Comparison of ENCODE assay signal across 9 mouse cellular contexts in genomic region chr9:41328480-41328879, GRCm38 (mm10).
A peak's percentile ranks its signal among the peaks of the same experiment; 100 is the strongest.
DNase-seq lines count a peak whose midpoint lies in the region; ATAC-seq lines count a peak whose summit lies in the region.
"Had no signal": no experiment of that assay in that cellular context is flagged by ENCODE, and none has a peak within 500 bp of the region (broad histone marks: within the 10 kb centered on the region; RNA-seq: fewer than 3 reads in every experiment).

No protein-coding gene starts in this region.

- no peak overlapping the region for H3K9ac ChIP-seq in embryonic facial prominence, embryonic 12.5 days
- peak overlapping the region; percentile 37 for H3K9ac ChIP-seq in hindbrain, embryonic 12.5 days

- WGBS in embryonic facial prominence, embryonic 12.5 days = 28% methylated on average over 5 of the region's 5 CpGs
- 12% methylated on average over 5 of the region's 5 CpGs for WGBS in hindbrain, embryonic 12.5 days

- peak overlapping the region; percentile 72 for H3K27ac ChIP-seq in embryonic facial prominence, embryonic 12.5 days
- H3K27ac ChIP-seq in hindbrain, embryonic 12.5 days = peak overlapping the region; percentile 56

- DNase-seq in heart, adult 18-20 months = peak; percentile 4 to 25
- no peak for DNase-seq in heart, postnatal 36 days
- peak; percentile 41 for DNase-seq in neural tube, embryonic 10.5 days (ENCODE audit: extremely low spot score, low spot score)
- no peak for DNase-seq in thymus, postnatal 4 days
- no peak for DNase-seq in thymus, postnatal 25 days
- DNase-seq in urinary bladder, adult 2 months (ENCODE audit: low spot score) = no peak
- DNase-seq: cerebellum, adult 11 months had no signal

- peaks cover 36% of the 10 kb centered on the region for H3K4me1 ChIP-seq in embryonic facial prominence, embryonic 12.5 days
- peaks cover 29% of the 10 kb centered on the region for H3K4me1 ChIP-seq in hindbrain, embryonic 12.5 days

- peak overlapping the region; percentile 15; the same call in 1 of the 2 replicates for H3K4me3 ChIP-seq in embryonic facial prominence, embryonic 12.5 days
- H3K4me3 ChIP-seq in hindbrain, embryonic 12.5 days = peak overlapping the region; percentile 26

- no peaks in the 10 kb centered on the region for H3K36me3 ChIP-seq in embryonic facial prominence, embryonic 12.5 days
- no peaks in the 10 kb centered on the region for H3K36me3 ChIP-seq in hindbrain, embryonic 12.5 days

- H3K4me2 ChIP-seq in embryonic facial prominence, embryonic 12.5 days (replicated peaks) = peak overlapping the region; percentile 35
- peak overlapping the region; percentile 43 for H3K4me2 ChIP-seq in hindbrain, embryonic 12.5 days (replicated peaks)

- H3K27me3 ChIP-seq in embryonic facial prominence, embryonic 12.5 days = no peaks in the 10 kb centered on the region
- H3K27me3 ChIP-seq in hindbrain, embryonic 12.5 days = no peaks in the 10 kb centered on the region

- ATAC-seq in embryonic facial prominence, embryonic 12.5 days (ENCODE audit: insufficient number of reproducible peaks, insufficient read depth, low FRiP score, low TSS enrichment) = no peak
- ATAC-seq in hindbrain, embryonic 12.5 days (ENCODE audit: low FRiP score) = no peak

- intact Hi-C loops in heart, postnatal 36 days (cut with DNase I) = loop anchor here (5.0 kb wide), 4 partner anchors 49 to 624 kb away; no protein-coding TSS in a partner anchor

- no peaks in the 10 kb centered on the region for H3K9me3 ChIP-seq in embryonic facial prominence, embryonic 12.5 days
- H3K9me3 ChIP-seq in hindbrain, embryonic 12.5 days (replicated peaks) = no peaks in the 10 kb centered on the region

Comparison
In these comparisons a context has a peak if more than half of its experiments do, and no peak if none do; other contexts are left out.
1. DNase-seq: peak in heart, adult 18-20 months (2 of 2) and neural tube, embryonic 10.5 days (single experiment); none in heart, postnatal 36 days (0 of 2), thymus, postnatal 4 days (single experiment), thymus, postnatal 25 days (single experiment) and urinary bladder, adult 2 months (single experiment).